Mouse (Mus musculus) c-Kit-positive CD71-negative TER-119-negative erythroid progenitor cells, embryonic 14.5 days (primary cell): ENCODE results near the gene Tmem251.

ENCODE experiments used
- DNase-seq: peaks from one replicate; pipeline ENCODE4 v3.0.0-alpha.2; 2013; ENCODE audit warnings: low read depth

The Tmem251 gene

DNA sequence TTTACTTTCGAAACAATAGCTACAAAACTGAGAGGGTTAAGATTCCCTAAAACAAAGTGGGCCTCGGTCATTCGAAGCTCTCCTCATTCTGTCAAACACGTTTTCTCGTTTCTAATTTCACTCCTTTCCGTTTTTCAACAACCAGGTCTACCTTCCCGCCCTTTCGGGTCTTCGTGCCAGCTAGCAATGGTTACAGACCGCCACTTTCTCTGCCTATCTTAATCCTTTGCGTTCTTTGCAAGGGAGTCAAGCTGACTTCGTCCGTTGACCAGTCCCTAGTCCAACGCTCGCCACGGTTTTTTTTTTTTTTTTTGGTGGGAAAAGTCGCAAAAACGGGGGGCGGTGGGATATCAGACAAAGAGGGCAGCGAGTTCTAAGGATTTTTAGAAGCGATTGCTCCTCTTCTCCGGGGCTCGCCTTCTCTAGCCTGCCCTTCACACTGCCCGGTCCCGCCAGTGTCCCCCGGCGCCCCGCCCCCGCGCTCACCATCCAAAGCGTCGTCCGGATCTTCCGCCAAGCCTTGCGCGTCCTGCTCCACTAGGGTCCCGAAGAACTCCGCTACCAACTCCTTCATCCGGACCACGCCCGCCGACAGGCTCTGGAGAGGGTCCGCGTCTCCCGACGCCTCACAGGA, 13.6 kb downstream of the Tmem251 start:
- DNase-seq = no peak

DNA sequence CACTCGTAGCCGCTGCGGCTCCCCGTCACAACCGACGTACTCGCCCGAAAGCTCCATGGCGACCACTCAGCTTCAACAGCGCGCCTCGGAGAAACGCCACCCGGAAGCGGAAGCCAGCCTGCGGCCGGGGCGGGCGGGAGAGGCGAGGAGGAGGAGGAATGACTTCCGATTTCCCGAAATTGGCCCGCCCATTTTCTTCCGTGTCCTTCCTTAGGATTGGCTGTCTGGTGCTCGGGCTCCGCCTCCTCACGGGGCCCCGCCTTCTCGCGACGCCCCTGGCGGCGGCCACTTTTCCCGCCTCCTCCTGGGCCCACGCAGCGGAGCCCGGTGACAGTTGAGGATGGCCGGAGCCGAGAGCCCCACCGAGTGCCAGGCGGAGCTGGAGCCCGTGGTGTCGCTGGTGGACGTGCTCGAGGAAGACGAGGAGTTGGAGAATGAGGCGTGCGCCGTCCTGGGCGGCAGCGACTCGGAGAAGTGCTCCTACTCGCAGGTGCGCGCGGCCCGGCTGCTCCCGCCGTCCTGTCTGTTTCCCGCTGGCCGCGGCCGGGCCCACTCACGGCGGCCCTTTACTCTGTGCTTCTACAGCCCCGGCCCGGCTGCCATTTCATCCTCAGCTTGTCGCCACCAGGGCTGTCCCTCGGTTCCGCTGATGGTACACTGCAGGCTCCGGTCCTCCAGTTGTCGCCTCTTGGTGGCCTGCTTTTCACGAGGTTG, 14.3 kb downstream of the Tmem251 start, which contains the start of the genes Gm28051, Gon7 and Ubr7:
Gene Gm28051, minus strand, starts transcription at position 77 of the 714 bp plus-strand sequence.
Gene Gon7, minus strand, starts transcription at position 115 of the 714 bp plus-strand sequence.
Gene Ubr7, plus strand, starts transcription at position 279 of the 714 bp plus-strand sequence.
- DNase-seq = peak; percentile 98

DNA sequence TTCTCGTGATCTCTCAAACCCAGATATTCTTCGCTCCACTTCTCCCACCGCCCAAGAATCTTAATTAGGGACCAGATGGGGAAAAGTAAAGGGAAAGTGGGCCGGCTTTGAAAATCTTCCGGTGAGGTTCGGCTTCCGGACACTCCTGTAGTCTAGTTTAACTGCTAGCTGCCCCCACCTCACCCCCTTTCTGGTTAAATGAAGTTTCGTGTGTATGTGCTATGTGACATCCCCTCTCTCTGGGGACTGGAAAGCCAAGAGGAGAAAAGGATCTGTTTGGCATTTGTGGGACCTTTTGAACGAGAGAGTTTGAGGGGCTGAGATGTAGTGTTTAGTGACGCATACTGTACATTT, 14.8 kb downstream of the Tmem251 start, which contains the start of gene Gm20604:
Gene Gm20604, minus strand, starts transcription at position 270 of the 354 bp plus-strand sequence.
- DNase-seq = no peak

DNA sequence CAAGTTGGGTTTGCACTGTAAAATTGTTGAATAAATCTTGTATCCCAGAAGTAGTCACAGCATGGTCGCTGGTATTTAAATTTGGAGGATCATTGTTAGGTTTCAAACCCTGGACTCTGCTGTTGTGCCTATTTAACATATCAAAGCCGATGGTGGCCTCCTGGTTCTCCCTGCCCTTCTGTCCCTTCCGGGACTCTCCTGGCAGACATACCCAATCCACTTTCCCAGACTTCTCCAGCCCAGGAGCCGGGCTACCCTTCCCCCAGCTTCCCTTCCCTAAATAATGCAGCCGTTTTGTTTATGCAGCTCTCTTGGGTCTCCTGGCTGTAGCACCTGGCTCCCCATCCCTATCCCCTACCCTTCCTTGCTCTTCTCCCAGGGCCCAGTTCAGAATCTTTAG, 15.4 kb downstream of the Tmem251 start:
- no peak for DNase-seq

DNA sequence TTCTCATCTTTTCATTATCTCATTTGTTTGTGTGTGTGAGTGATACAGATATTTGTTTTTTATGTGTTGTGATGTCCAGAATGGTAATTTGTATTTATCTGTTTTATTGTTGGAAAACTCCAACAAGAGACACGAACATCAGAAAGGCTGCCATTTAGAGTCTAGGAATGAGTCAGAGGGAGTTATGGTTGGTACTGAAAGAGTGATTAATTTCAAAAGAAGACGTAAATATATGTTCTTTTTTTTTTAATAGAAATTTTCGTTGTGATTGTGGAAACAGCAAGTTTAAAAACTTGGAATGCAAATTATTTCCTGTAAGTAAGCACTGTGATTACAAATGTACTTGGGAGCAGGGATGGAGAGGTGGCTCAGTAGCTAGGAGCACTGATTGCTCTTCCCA, 18.1 kb downstream of the Tmem251 start:
- DNase-seq = no peak

DNA sequence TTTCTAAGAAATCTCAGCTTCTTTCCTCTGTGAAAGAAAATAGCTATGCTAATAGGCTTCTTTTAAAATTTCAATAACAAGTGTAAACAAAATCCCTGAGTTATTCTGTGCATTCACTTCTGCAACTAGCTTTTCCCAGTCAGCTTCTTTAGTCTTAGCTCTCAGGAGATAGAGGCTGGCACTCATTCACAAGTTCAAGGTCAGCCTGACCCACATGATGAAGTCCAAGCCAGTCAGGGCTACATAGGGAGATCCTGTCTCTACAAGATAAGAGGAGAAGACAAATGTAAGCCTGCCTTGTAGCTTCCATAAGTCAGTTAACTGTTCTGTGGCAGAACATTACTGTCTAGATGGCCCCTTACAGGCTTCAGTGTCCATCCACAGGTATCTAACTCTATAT, 20.1 kb downstream of the Tmem251 start:
- no peak for DNase-seq

DNA sequence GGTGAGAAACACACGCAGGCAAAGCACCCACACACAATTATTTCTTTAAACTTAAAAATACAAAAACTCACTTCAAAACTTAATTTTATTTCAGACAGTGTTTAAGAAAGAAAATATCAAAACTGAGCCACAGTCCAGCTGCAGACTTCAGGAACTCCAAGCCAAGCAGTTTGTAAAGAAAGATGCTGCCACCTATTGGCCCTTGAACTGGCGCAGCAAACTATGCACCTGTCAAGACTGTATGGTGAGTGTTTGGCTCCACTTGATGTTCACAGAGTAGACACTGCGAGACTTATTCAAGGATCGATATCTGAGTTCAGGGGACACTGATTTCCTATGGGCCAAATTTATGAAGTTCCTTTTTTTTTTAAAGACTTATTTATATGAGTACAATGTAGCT, 25.4 kb downstream of the Tmem251 start:
- DNase-seq = no peak

DNA sequence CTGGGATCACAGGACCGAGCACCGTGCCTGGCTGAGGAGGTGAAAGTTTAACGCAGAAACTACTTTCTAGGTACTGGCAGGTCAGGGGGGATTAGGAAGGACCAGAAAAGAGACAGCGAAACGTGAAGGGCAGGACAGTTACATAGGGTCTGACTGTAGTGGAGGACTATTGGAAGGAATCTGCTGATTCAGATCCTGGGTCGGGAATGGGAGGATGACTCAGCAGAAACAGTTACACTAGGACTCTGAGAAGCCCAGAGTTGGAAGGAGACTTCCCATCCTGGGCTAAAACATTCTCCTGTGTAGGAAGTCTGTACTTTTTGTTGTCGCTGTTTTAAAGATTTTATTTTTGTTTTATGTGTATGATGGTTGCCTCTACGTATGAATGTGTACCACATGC, 28.0 kb downstream of the Tmem251 start:
- DNase-seq = no peak

DNA sequence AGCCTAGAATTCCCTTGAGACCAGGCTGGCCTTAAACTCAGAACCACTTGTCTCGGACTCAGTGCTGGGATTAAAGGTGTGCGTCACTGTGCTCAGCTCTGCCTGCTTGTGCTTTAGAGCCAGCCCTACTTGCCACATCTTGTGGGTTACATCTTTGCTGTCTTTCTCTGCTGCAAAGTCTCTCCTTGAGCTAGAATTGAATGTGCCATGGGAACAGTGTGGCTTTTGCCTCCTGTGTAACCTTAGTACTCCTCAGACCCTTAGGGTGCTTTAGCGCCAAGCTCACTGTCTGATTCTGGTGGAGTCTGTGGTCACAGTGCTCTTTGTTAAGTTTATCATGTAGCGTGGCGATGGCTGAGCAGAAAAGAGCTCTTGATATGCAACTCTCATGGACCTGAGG, 29.1 kb downstream of the Tmem251 start:
- DNase-seq = no peak

DNA sequence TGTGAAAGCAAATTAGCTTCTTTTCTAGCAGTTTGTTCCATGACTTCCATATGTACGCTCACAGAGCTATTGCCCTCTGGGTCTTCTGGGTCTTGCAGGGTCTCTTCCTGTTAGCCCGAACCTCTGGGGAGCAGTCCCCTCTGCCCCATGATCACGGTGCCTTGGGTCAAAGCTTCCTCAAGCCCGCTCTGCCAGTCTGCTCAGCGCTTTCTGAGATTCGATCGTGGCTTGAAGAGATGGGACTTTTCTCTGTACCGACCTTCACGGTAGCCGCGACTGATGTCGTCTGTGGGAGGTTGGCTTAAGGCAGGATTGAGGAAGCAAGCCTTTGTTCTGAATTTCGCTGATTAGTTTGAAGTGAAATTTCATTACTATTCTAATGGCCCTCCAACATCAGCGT, 32.5 kb downstream of the Tmem251 start:
- no peak for DNase-seq

DNA sequence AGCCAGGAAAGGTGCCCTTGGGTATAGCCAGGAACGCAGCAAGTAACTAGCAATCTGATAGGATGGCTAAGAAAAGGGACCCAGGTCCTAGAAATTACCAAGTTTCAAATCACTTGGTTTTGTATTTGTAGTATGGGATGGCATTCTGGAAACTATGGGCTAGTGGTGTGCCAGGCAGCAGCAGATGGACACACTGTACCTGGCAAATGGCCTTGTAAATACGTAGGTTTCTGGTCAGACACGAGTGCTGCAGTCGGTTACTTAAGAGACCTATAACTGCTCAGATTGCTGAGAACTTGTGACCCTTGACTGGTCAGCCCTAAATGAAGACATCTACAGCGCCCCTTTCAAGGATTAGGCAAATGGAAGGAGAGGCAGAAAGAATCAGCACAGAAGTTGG, 34.6 kb downstream of the Tmem251 start:
- DNase-seq = no peak

DNA sequence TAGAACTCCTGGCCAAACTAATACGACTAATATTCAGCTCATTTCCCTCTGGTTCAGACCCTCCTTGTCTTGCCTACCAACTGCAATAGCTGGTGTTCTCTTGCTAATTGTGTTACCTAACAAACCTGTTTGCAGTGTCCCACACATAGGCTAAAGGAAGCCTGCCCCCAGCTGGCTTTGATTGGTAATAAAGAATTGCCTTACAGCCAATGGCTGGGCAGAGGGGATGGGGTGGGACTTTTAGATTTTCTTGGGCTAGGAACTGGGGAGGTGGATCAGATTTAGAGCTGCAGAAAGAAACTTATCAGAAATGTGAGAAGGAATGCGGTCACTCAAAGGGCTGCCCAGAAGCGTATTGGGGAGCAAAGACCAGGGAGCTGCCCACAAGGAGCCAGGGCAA, 35.9 kb downstream of the Tmem251 start:
- no peak for DNase-seq

DNA sequence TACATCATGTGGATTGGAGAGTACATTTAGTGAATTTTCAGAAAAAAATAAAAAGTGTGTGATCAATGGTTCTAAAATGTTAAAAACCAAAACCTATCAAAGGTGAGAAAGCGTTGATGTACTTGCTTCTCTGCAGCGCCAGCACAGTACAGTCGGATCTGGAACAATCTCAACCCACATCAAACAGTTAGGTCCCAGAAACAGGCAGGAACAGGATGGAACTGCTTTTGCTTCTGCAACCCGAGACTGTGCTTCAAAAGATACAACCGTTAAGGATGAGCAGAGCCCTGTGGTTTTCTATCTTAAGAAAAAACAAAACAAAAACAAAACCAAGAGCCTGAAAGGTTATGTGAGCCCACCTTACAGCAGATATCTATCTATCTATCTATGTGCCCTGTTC, 39.3 kb downstream of the Tmem251 start:
- no peak for DNase-seq

DNA sequence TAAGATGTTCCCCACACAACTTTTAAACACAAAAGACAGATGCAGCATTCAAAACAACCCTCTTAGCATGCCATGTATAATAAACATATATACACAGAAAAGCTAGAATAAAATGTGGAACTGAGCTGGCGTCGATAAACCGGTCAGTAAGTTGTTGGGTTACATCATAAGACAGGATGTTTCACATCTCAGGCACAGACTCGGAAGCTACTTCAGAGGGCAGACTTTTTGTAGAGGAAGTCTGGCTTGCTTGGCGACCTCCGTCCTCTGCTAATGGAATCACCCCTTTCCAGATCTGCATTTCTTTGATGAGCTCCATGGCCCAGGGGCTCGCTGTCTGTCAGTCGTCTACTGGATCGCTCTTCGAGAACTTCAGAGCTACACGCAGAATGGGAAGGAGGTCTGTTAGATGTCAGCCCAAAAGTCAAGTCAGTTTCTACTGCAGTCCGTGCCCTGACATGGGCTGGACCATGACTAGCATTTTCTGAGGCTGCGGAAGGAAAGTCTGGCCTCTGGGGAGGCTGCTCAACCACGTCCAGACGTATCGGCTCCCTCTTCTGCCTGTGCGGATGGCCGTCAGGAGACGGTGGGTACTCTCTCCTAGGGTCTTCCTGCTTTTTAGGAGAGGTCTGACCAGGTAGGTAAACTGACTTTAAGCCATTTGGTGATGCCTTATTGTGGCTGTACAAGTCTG, 41.5 kb downstream of the Tmem251 start:
- DNase-seq = no peak

DNA sequence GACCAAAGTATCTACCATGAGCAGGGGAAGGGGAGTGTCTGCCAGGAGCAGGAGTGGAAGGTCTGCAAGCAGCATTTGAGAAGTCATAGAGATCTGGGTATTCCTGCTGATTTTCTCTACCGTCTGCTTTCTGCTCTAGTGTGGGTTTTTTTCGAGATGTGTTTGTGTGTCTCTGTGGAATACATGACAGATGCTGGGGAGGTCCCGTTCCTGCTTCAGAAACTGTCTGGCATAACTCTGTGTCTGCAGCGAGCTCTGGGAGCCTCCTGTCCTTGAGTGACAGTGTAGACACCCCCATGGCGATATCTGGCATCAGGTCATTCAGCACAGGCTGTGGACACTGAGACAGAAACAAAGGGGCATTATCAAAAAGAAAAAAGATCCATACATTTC, 42.0 kb downstream of the Tmem251 start:
- no peak for DNase-seq

DNA sequence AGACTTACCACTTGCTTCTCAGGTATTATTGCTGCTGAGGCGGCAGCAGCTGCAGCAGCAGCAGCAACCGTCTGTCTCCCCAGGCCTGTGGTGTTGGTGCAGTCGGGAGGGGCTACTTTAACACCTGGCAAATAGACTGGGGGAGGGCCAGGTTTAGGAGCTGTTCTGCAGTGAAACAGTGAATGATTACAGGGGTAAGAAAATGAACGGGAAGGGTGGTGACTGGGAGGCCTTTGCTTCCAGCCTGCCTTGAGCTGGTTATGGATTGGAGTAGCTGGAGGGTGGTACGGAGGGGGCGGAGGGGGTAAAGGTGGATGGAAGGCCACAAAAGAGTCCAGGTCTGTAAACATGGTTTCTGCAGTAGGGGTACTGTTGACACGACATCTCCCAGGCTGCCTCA, 44.4 kb downstream of the Tmem251 start:
- no peak for DNase-seq
